Mouse (Mus musculus): ENCODE results near the gene Hsd17b1.

The Hsd17b1 gene

GRCm38 (mm10) chr11:101061049-101061448 is 17.2 kb upstream of the Hsd17b1 start:
- no peak for DNase-seq (ENCODE audit: low spot score)

- DNase-seq (ENCODE audit: low spot score): no peak
Measured at GRCm38 (mm10) chr11:101062165-101062884, 15.9 kb upstream of the Hsd17b1 start.

- no peak for DNase-seq (ENCODE audit: low spot score)
Measured at GRCm38 (mm10) chr11:101062971-101063675, 15.1 kb upstream of the Hsd17b1 start.

- DNase-seq (ENCODE audit: low spot score): peak; percentile 45
Measured at GRCm38 (mm10) chr11:101063676-101064327, 14.4 kb upstream of the Hsd17b1 start.

DNA sequence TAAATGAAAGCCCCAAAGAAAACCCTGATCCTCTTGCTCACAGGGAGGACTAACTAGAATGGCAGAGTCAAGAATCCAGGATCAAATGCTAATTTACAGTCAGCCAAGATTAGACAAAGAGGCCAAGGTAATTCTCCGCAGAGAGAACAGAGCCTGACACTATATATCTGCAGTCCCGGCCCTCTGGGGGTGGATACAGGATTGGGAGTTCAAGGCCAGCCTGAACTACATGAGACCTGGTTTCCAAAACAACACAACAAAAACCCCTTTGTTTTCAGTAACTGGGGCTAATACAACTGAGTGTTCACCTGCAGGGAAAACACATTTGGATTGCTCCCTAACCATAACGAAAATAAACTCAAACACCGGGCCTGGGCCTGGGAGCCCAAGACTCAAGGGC is 13.7 kb upstream of the Hsd17b1 start:
- no peak for DNase-seq (ENCODE audit: low spot score)

- DNase-seq (ENCODE audit: low spot score): no peak
Measured at GRCm38 (mm10) chr11:101065002-101065401, 13.2 kb upstream of the Hsd17b1 start.

DNA sequence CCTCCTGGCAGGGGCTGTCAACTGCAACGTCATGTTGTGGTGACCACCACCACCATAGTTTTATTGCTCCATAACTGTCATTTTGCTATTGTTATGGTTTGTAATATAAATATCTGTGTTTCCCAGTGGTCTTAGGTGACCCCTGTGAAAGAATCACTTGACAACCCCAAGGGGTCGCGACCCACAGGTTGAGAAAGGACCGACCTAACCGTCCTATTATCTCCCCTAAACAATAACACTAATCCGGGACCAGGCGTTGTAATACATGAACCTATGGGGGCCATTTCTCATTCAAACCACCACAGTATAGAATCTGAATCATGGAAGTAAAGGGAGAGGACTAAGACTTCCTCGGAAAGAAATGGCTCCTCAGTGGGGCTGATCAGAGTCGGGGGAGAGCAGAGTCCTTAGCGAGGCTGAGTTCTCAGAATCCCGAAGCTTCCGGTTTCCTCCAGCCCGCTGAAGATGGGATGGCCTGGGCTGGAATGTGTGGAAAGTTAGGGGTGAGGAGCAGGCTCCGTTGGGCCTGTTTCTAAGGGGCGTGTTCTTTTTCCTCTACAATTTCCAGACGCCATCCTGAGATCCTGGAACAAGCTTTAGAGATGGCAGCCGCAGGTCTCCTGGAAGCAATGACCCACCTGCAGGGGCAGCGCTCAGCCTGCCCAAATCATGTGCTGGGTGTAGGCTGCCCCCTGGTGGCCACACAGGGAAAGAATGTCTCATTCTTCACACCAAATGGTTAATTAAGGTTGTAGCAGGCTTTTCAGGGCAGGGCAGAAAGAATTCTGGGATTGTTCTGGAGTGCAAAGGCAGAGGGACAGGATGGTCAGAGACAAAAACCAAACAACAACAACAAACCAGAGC is 11.4 kb upstream of the Hsd17b1 start:
- DNase-seq (ENCODE audit: low spot score): peak; percentile 90

DNA sequence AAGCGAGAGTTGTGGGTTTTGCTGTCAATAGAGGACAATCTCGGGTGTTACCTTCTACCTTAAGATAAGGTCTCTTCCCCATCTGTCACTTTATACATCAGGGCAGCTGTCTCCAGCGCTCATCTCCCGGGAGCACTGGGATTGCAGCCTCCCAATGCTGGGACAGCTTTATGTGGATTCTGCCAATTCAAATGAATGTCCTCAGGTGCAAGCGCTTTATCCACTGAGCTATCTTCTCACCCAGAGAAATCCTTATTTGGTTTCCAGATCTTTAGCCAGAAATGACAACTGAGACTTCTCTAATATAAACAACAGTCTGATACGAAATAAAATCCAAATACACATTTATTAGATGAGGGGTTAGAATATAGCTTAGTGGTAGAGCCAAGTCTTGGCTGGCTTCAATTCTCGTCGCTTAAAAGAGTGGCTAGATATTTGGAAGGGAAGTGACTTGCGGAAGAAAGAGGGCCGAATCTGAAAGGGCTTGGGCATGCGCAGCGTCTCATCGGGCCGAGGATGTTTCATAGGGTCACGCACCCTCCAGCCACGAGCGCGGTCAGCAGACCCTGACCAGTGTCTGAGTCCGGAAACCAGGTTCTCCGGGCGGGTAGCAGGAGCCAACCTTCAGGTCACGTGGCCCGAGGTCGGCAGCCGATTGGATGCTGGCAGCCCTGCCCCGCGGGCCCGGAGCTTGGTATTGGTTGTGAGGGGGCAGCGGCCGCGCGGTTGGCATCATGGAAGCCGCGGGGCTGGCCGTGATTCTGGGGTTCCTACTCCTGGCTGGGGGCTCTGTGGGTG is 8.6 kb upstream of the Hsd17b1 start, which contains the start of gene Naglu:
TSS of gene Naglu (plus strand) at position 622 of the 798 bp plus-strand sequence.
- peak; percentile 97 for DNase-seq (ENCODE audit: low spot score)

- no peak for DNase-seq (ENCODE audit: low spot score)
Measured at GRCm38 (mm10) chr11:101070189-101070527, 8.1 kb upstream of the Hsd17b1 start.

DNA sequence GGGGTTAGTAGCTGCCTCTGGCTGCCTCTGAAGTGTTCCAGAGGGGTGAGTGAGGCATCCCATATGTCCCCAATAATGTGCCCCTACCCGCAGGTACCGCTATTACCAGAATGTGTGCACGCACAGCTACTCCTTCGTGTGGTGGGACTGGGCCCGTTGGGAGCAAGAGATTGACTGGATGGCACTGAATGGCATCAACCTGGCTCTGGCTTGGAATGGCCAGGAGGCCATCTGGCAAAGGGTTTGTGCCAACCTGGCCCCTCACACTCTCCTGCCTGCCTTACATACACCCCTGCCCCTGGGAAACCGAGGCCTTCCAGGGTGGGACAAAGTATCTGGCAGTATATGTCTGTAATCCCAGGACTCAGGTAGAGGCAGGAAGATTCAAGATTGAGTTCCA is 7.2 kb upstream of the Hsd17b1 start:
- no peak for DNase-seq (ENCODE audit: low spot score)

DNA sequence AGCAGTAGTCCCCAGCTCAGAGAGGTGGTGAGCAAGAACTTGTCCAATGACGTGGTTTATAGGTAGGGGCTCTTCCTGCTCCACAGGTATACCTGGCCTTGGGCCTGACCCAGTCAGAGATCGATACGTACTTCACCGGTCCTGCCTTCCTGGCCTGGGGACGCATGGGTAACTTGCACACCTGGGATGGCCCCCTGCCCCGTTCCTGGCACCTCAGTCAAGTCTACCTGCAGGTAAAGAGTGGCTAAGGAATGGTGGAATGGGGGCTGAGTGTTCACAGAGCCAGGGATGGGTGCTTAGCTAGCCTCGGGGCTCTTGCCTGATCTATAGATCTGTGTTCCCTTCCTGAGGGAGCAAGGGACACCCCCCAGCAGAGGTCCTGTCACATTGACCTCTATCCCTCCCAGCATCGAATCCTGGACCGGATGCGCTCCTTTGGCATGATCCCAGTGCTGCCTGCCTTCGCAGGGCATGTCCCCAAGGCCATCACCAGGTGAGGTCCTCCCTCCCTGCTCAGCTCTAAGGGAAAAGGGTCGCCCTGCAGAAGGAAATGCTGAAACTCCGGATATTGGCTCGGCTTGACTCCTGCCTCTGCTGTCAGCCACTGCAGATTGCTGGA is 6.3 kb upstream of the Hsd17b1 start:
- no peak for DNase-seq (ENCODE audit: low spot score)

DNA sequence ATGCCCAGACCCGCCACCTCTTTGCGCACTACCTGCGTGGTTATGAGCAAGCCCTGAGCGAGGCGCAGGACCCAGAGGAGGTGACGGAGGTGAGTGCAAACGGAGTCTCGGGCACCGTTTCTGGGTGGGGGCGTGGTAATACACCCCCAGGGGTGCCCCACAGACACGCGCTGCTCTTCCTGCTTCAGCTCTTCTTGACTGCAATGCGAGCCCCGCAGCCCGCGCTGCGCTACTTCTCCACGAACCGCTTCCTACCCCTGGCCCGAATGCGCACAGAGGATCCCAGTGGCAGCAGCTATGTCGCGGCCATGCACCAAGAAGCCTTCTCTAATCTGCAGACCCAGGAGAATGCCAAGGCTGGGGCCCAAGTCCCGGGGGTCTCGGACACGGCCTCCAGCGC is 1.5 kb downstream of the Hsd17b1 start:
- DNase-seq (ENCODE audit: low spot score): no peak

DNA sequence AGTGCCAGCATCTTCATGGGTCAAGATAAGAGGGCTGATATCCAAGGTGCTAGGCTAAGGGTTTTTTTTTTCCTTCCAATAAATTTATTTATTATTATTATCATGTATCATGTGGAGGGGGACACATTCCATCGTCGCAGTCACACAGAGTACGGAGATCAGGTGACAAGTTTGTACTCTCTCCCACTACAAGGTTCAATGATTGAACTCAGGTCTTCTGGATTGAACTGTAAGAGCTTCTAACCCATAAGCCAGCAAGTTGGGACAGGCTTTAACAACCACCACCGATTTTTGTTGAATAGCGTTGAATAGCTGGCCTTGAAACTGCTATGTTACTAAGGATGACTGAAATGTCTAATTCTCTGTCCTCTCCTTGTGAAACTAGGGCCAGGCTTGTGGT is 2.2 kb downstream of the Hsd17b1 start:
- DNase-seq (ENCODE audit: low spot score): no peak

- DNase-seq (ENCODE audit: low spot score): no peak
Measured at GRCm38 (mm10) chr11:101081659-101082058, 3.4 kb downstream of the Hsd17b1 start.

DNA sequence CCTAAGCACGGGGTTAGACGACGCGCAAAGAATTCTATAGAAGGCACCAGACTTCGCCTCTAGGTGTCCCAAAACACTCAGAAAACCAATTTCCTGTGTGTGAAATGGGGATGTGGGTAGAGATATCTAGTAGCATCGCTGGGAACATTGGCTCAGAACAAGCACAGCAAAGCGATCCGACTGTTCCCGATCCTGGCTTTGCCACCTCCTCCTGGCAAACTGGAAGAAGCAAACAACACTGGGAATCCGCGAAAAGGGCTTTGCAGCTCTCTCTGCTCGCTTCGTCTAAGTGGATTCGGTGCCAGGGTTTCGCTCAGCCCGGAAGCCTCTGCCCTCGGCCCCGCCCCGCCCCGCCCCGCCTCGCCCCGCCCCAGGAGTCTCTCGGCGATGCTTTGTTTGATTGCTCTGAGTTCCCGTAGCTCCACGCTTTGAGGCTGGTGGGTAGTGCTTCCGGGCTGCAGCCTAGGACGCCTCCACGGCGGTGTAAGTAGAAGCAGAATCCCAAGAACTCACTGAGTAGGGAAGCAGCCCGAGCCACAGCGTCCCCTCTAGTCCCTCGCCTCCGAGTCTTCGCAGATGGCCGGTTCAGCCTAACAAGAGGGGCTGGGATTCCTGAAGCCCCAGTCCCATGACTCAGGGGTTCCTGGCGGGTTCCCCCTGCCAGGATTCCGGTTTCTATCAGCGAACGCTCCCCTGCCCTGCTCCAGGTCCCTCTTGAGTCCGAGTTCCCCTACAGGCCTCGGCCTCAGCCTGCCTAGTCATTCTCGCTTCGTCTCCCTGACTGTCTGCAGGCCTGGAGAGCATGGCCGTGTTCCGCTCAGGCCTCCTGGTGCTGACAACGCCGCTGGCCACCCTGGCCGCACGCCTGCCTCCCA is 4.2 kb downstream of the Hsd17b1 start, which contains the start of gene Coasy:
TSS of gene Coasy (plus strand) at position 358 of the 875 bp plus-strand sequence.
- DNase-seq (ENCODE audit: low spot score): peak; percentile 93

DNA sequence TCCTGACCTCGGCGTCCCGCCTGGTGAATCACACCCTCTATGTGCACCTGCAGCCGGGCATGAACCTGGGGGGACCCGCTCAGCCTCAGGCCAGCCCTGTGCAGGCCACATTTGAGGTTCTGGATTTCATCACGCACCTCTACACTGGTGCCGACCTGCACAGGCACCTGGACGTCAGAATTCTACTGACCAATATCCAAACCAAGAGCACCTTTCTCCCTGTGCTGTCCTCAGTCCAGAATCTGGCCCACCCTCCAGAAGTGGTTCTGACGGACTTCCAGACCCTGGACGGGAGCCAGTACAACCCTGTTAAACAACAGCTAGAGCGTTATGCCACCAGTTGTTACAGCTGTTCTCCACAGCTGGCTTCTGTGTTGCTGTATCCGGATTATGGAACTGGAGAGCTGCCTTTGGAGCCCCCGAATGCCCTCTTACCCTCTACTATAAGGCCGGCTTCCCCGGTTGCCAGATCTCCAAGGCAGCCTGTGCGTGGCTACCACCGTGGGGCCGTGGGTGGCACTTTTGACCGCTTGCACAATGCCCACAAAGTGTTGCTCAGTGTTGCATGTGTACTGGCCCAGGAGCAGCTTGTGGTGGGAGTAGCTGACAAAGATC is 5.0 kb downstream of the Hsd17b1 start:
- no peak for DNase-seq (ENCODE audit: low spot score)

DNA sequence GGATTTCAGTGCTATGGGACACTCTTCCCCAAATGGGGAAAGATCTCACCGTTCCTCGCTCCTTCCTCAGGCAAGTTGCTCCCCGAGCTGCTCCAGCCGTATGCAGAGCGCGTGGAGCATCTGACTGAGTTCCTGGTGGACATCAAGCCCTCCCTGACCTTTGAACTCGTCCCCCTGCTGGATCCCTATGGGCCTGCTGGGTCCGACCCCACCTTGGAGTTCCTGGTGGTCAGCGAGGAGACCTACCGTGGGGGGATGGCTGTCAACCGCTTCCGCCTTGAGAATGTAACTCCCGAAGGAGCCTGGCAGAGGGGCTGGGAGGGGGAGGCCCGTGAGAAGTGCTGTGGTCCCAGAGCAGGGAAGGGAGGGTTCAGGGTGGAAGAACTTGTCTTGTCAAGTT is 6.0 kb downstream of the Hsd17b1 start:
- DNase-seq (ENCODE audit: low spot score): no peak

GRCm38 (mm10) chr11:101084811-101085210 is 6.6 kb downstream of the Hsd17b1 start:
- no peak for DNase-seq (ENCODE audit: low spot score)

GRCm38 (mm10) chr11:101085617-101086322 is 7.6 kb downstream of the Hsd17b1 start:
- DNase-seq (ENCODE audit: low spot score): no peak

All from embryo, embryonic 10 days (tissue).